Mouse (Mus musculus): ENCODE measurements around the gene Ticam1.

- TF ChIP-seq POLR2A (IDR thresholded peaks at IDR 0.05; ENCODE audit: low read depth, low read length) (no peak), CTCF (IDR thresholded peaks at IDR 0.05; ENCODE audit: extremely low read depth, insufficient read depth, insufficient read length, insufficient replicate concordance) (no peak)
These were observed 17.1 kb downstream of the Ticam1 start for GRCm38 (mm10) chr17:56259301-56260037.
